ENCODE assay signal across 13 mouse cellular contexts in genomic region chr10:69001654-69002435, GRCm38 (mm10).
"Had no signal": no experiment of that assay in that cellular context is flagged by ENCODE, and none has a peak within 500 bp of the region (broad histone marks: within the 10 kb centered on the region; RNA-seq: fewer than 3 reads in every experiment).

No protein-coding gene starts in this region.

- H3K9ac ChIP-seq: kidney, embryonic 15.5 days; midbrain, embryonic 12.5 days; neural tube, embryonic 13.5 days; stomach, embryonic 15.5 days had no signal

- ATAC-seq: midbrain, embryonic 16.5 days had no signal

- H3K27ac ChIP-seq: kidney, embryonic 15.5 days; left cerebral cortex, adult 2 months; limb, embryonic 10.5 days; midbrain, embryonic 12.5 days; neural tube, embryonic 13.5 days; stomach, embryonic 15.5 days had no signal

- H3K4me1 ChIP-seq: kidney, embryonic 15.5 days; midbrain, embryonic 12.5 days; neural tube, embryonic 13.5 days; stomach, embryonic 15.5 days had no signal

- H3K36me3 ChIP-seq: kidney, embryonic 15.5 days; limb, embryonic 10.5 days; midbrain, embryonic 12.5 days; neural tube, embryonic 13.5 days; stomach, embryonic 15.5 days had no signal

- H3K4me3 ChIP-seq: kidney, embryonic 15.5 days; left cerebral cortex, adult 2 months; limb, embryonic 10.5 days; midbrain, embryonic 12.5 days; neural tube, embryonic 13.5 days; stomach, embryonic 15.5 days had no signal

- DNase-seq: kidney, adult 2 months; kidney, postnatal 14 days; lung, adult 18-20 months; retina, postnatal 1 day; right cerebral cortex, postnatal 14 days; thymus, postnatal 36 days had no signal

- H3K9me3 ChIP-seq: limb, embryonic 10.5 days; midbrain, embryonic 12.5 days; stomach, embryonic 15.5 days had no signal

- H3K4me2 ChIP-seq: kidney, embryonic 15.5 days; midbrain, embryonic 12.5 days; neural tube, embryonic 13.5 days; stomach, embryonic 15.5 days had no signal

- H3K27me3 ChIP-seq: kidney, embryonic 15.5 days; midbrain, embryonic 12.5 days; neural tube, embryonic 13.5 days; stomach, embryonic 15.5 days had no signal
